Mouse (Mus musculus) C2C12 (cell line): ENCODE data around the gene Grid2ip. TPM values are rescaled to one million over a fixed set of nuclear protein-coding genes. Genes with fewer than 3 reads are reported as not detected.

Source experiments
- H3K27me3 ChIP-seq: one replicate; pipeline ENCODE4 v1.6.1; 2011; ENCODE audit not compliant: control insufficient read depth, insufficient read depth, insufficient read length
- H3K36me3 ChIP-seq: one replicate; pipeline ENCODE4 v1.6.1; 2011; ENCODE audit not compliant: control insufficient read depth, insufficient read depth
- H3K4me3 ChIP-seq: one replicate; pipeline ENCODE4 v1.5.1; 2011; ENCODE audit warnings: mild to moderate bottlenecking, control low read depth; ENCODE audit not compliant: poor library complexity, insufficient read depth, severe bottlenecking
- H3K79me2 ChIP-seq: one replicate; pipeline ENCODE4 v1.6.1; 2011; ENCODE audit not compliant: control insufficient read depth, insufficient read depth
- H3K79me3 ChIP-seq: one replicate; pipeline ENCODE4 v1.6.1; 2011; ENCODE audit warnings: low read depth, control low read depth
- H3ac ChIP-seq: one replicate; pipeline ENCODE3; 2011; ENCODE audit warnings: low read depth; ENCODE audit not compliant: control insufficient read depth, insufficient read length
- CEBPB ChIP-seq: IDR thresholded peaks from one replicate; pipeline ENCODE4 v1.6.1; 2011; ENCODE audit warnings: low read depth, mild to moderate bottlenecking, control low read depth, moderate library complexity
- CTCF ChIP-seq: IDR thresholded peaks from one replicate; pipeline ENCODE4 v1.5.1; 2011; ENCODE audit not compliant: control insufficient read depth, insufficient read depth, insufficient read length
- FOSL1 ChIP-seq: IDR thresholded peaks from one replicate; pipeline ENCODE4 v1.8.0; 2011; ENCODE audit warnings: mild to moderate bottlenecking, low read length; ENCODE audit not compliant: poor library complexity, insufficient read depth, severe bottlenecking
- MAX ChIP-seq: IDR thresholded peaks from one replicate; pipeline ENCODE4 v1.6.1; 2011; ENCODE audit warnings: mild to moderate bottlenecking, control low read depth
- MYOD1 ChIP-seq: IDR thresholded peaks from one replicate; pipeline ENCODE4 v1.6.1; 2011; ENCODE audit warnings: low read depth; ENCODE audit not compliant: control insufficient read depth, insufficient read length
- MYOG ChIP-seq: IDR thresholded peaks from one replicate; pipeline ENCODE4 v1.6.1; 2011; ENCODE audit not compliant: control insufficient read depth, insufficient read length; ENCODE audit errors: extremely low read depth
- USF1 ChIP-seq: IDR thresholded peaks from one replicate; pipeline ENCODE4 v1.6.1; 2011; ENCODE audit warnings: low read depth, mild to moderate bottlenecking, control low read depth, moderate library complexity
- polyA plus RNA-seq: library from polyadenylated mRNA; unstranded; fragments of >200 nt; fragmentation: generic; extraction: Trizol; gene quantifications from one replicate; pipeline ENCODE4 v1.2.1, GENCODE M21; 2012; ENCODE audit warnings: missing spikeins

The Grid2ip gene
- polyA plus RNA-seq, 1 experiment = not detected

- H3K4me3 ChIP-seq = peak within 1 kb of the TSS; percentile 71
- peaks cover 48% of the 10 kb centered on the region for H3K79me3 ChIP-seq
- TF ChIP-seq FOSL1 = no peak
- TF ChIP-seq MAX = peak; percentile 36
- H3ac ChIP-seq = peak within 1 kb of the TSS; percentile 98
- H3K36me3 ChIP-seq = peaks cover 35% of the 10 kb centered on the region
- peaks cover 62% of the 10 kb centered on the region for H3K79me2 ChIP-seq
- H3K27me3 ChIP-seq = no peaks in the 10 kb centered on the region
Observed at GRCm38 (mm10) chr5:143403221-143404147, 46.3 kb downstream of the Grid2ip start, which contains the start of gene Kdelr2. Gene Kdelr2, plus strand, starts transcription at chr5:143403838.

GRCm38 (mm10) chr5:143404148-143404930 lies 47.2 kb downstream of the Grid2ip start:
- H3ac ChIP-seq = peak overlapping the region; percentile 98
- no peaks in the 10 kb centered on the region for H3K27me3 ChIP-seq
- peak overlapping the region; percentile 71 for H3K4me3 ChIP-seq
- H3K79me3 ChIP-seq = peaks cover 56% of the 10 kb centered on the region
- peaks cover 71% of the 10 kb centered on the region for H3K79me2 ChIP-seq
- H3K36me3 ChIP-seq = peaks cover 40% of the 10 kb centered on the region
- no peak for TF ChIP-seq MYOG
- no peak for TF ChIP-seq MAX
- TF ChIP-seq FOSL1 = no peak
- TF ChIP-seq CTCF = no peak
- TF ChIP-seq CEBPB = no peak
- TF ChIP-seq USF1 = no peak
- no peak for TF ChIP-seq MYOD1

- no peaks in the 10 kb centered on the region for H3K27me3 ChIP-seq
- TF ChIP-seq MYOG (no peak), CTCF (no peak), USF1 (no peak), MYOD1 (no peak), CEBPB (no peak)
- H3K36me3 ChIP-seq = peaks cover 48% of the 10 kb centered on the region
- H3K4me3 ChIP-seq = no peak overlapping the region
- H3K79me3 ChIP-seq = peaks cover 65% of the 10 kb centered on the region
- no peak overlapping the region for H3ac ChIP-seq
- peaks cover 80% of the 10 kb centered on the region for H3K79me2 ChIP-seq
Observed at GRCm38 (mm10) chr5:143405200-143405599, 48.1 kb downstream of the Grid2ip start.

- Histone ChIP-seq H3K79me2 (peaks cover 93% of the 10 kb centered on the region), H3K27me3 (no peaks in the 10 kb centered on the region), H3K79me3 (peaks cover 78% of the 10 kb centered on the region), H3ac (no peak overlapping the region), H3K4me3 (no peak overlapping the region), H3K36me3 (peaks cover 59% of the 10 kb centered on the region)
- TF ChIP-seq USF1 (no peak), MAX (no peak), MYOG (no peak), CEBPB (no peak)
Observed at GRCm38 (mm10) chr5:143406548-143406947, 49.4 kb downstream of the Grid2ip start.

GRCm38 (mm10) chr5:143409239-143409638 lies 52.1 kb downstream of the Grid2ip start:
- peaks cover 81% of the 10 kb centered on the region for H3K36me3 ChIP-seq
- peaks cover 84% of the 10 kb centered on the region for H3K79me2 ChIP-seq
- peaks cover 84% of the 10 kb centered on the region for H3K79me3 ChIP-seq
- no peaks in the 10 kb centered on the region for H3K27me3 ChIP-seq
- no peak overlapping the region for H3ac ChIP-seq
- no peak for TF ChIP-seq MYOD1
- no peak for TF ChIP-seq CEBPB
- TF ChIP-seq USF1 = no peak
- TF ChIP-seq MYOG = no peak
- no peak overlapping the region for H3K4me3 ChIP-seq

- no peak for TF ChIP-seq FOSL1
- no peak for TF ChIP-seq MYOD1
- no peak for TF ChIP-seq MAX
- no peak for TF ChIP-seq CTCF
- TF ChIP-seq USF1 = no peak
- TF ChIP-seq MYOG = no peak
- no peak for TF ChIP-seq CEBPB
- Histone ChIP-seq H3K27me3 (no peaks in the 10 kb centered on the region), H3K36me3 (peaks cover 84% of the 10 kb centered on the region), H3K79me2 (peaks cover 77% of the 10 kb centered on the region), H3K4me3 (no peak overlapping the region), H3K79me3 (peaks cover 72% of the 10 kb centered on the region), H3ac (no peak overlapping the region)
Observed at GRCm38 (mm10) chr5:143410841-143411395, 53.8 kb downstream of the Grid2ip start.
